Mouse (Mus musculus) spleen, postnatal 4 days (tissue): ENCODE results near the gene Cplx3.
A peak's percentile ranks its signal among the peaks of the same experiment; 100 is the strongest.

ENCODE experiments used
- DNase-seq, 2 experiments: peaks; one replicate each; pipeline ENCODE4 v3.0.0; 2022; ENCODE audit warnings: low spot score in 2 of 2

Cplx3 gene

DNA sequence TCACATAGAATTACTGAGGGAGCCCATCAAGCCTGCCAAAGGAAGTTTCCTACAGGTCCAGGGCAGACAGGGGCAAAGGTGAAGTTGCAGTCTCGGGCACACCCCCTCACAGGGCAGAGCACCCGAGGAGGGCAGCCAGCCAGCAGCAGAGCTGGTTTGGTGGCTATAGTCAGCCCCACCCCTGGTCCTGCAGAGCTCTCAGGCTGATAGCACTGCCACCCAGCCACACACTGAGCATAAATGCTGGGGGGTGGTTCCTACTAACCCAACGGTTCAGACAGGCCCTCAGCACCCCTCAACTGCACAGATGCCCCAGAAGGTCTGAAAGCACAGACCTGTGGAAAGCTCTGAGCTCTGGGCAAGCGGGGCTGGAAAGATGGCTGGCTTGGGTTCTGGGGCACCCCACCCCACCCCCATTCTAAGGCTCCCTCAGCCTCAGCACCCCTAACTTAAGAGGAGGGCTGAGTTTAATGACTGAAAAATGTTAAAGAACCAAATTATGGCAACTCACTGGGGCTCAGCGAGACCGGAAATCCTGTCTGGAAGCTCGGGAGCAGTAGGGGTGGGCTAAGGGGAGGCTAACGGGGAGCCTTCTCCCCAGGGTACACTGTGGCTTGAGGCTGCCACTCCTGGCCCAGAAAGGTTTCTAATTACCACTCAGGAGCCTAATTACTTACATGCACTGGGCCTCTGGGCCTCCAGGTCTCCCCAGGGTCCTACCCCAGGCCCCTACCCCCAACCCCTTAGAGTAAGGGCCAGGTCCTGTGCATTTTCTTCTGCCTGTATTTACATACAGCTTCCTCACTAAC is 32.8 kb upstream of the Cplx3 start:
- DNase-seq = peak; percentile 83 to 88

DNA sequence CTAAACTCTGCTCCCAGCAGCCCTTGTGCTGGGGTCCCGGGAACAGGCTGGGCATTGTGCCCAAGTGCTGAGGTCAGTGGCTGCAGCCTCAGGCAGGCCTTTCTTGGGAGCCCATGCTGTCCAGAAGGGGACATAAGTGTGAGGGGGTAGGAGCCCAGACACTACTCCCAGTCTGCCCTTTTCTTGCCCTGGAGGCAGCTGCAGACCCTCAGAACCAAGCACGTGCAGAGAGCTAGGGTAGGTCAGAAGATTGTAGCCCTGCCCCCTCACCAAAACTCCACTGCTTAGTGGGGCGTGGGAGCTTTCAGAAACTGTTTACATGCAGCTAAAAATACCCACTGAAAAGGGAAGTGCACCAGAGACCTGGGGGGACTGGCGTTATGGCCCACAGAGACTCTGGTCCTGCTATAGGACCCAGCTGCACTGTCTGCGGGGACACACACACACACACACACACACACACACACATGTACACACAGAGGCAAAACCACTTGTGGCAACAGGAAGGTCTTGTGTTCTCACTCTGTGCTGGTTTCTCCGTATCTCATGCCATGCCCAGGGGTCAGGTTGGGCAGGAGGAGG is 31.8 kb upstream of the Cplx3 start:
- DNase-seq = peak; percentile 63 to 75

DNA sequence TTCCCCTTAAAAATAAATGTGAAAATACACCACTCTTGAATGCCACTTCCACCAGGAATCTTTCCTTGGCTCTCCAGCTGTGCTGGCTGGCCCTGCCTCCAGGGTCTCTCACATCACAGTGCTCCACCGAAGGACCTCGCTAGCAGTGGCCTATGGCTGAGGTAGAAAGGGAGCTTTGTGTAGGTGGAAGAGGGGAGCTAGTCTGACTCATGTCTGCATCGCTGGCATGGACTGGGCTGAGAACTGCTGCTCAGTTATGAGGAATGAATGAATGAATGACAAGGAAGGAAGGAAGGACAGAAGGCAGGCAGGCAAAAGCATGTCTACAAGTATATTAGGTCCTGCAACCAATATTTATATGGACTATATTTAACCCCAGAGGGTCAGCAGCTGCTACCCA is 31.2 kb upstream of the Cplx3 start:
- no peak for DNase-seq

DNA sequence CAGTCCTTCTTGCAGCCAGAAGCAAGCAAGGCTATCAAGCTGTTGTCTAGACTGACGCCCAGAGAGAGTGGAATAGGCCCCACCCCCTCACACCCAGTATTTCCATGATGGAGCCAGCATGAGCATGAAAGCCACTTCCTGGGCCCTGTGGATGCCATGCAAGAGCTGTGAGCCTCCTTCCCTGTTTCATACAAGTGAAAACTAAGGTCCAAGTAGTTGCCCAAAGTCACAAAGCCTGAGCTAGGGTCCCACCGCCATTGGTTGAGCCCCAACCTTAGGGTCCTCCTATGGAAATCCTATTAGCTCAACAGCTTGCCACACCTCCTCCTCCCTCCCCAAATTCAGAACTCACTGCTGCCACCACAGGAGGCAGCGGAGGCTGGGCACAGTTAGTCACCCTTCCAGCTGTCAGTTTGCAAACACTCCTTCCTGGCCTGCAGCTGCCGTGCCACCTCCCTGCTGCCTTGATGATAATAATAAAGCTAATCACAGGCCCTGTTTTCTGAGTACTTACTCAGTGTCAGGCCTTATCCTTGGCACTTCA is 27.5 kb upstream of the Cplx3 start:
- peak; percentile 56 to 73 for DNase-seq

DNA sequence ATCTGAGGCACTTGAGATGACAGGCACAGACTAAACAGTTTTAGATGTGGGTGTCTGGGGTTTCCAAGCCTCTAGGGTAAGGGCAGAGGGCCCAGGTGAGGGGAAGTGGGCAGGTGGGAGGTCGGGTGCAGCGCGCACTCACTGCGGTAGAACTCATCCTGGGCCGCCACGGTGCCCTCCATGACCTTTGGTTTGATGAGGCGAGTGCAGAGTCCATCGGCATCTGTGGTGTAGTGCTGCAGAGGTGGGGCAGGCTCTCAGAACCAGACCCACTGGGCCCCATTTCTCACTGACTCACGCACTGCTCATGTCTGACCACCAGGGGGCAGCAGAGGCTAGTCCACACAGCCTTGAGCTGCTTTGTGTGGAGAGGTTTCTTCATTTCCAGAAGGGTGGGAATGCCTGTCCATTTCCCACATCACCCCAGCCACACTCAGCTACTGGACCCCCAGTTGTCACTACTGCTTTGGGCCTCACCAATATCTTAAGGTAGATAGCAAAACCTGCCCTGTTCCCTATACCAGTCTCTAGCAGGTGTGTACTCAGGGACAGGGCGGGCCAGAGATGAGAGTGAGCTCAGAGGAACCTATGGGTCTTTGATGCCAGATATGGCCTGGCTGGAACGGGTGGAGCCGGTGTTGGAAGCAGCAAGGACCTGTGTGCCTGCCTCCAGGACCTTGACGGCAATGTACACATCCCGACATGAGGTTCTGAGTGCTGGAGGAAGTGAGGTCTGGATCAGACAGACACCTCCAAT is 23.2 kb upstream of the Cplx3 start:
- peak; percentile 79 to 95 for DNase-seq

DNA sequence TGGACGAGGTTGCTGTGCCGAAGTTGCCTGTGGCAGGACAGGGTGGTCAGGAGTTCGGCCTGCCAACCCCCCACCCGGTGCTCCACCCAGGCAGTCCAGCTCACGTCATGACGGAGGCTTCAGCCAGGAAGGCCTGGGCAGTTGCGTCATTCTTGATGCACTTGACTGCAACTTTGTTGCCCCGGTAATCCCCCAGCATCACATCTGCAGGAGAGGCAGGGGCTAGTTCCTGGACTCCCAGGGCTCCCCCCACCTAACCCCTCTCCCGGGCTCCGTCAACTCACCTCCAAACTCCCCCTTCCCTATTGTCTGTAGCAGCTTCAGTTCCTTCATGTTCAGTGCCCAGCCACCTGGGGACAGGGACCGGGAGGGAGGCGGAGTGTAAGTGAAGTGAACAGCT is 22.6 kb upstream of the Cplx3 start:
- DNase-seq = peak in 1 of 2 experiments; percentile 67

DNA sequence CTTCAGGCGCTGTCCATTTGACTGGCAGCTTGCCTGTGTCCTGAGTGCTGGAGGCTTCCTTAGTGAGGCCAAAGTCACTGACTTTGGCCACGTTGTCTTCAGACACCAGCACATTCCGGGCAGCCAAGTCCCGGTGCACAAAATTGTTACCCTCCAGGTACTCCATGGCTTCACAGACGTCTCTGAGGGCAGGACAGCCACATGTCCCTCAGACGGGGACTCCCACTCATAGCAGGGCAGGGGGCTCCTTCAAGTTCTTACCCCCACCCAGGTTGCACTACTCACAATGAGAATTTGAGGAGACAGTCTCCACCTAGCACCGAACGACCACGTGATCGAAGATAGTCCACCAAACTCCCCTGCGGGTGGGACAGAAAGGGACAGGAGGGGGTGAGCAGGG is 21.8 kb upstream of the Cplx3 start:
- no peak for DNase-seq

DNA sequence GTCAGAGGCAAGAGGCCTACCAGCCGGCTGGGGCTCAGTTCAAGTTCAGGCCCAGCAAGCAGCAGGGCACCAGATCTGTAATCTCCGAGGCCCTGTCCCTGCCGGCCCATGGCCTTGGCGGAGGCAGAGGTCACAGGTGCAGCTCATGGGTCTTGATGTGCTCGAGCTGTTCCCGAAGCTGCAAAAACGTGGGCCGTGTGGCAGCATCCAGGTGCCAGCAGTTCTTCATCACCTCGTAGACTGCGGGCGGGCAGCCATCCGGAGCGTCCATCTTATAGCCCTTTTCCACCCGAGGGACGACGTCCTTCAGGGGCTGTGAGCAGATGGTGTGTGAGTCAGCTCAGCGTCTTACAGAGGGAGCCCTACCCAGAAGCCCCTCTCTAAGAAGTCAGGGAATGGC is 21.1 kb upstream of the Cplx3 start:
- no peak for DNase-seq

DNA sequence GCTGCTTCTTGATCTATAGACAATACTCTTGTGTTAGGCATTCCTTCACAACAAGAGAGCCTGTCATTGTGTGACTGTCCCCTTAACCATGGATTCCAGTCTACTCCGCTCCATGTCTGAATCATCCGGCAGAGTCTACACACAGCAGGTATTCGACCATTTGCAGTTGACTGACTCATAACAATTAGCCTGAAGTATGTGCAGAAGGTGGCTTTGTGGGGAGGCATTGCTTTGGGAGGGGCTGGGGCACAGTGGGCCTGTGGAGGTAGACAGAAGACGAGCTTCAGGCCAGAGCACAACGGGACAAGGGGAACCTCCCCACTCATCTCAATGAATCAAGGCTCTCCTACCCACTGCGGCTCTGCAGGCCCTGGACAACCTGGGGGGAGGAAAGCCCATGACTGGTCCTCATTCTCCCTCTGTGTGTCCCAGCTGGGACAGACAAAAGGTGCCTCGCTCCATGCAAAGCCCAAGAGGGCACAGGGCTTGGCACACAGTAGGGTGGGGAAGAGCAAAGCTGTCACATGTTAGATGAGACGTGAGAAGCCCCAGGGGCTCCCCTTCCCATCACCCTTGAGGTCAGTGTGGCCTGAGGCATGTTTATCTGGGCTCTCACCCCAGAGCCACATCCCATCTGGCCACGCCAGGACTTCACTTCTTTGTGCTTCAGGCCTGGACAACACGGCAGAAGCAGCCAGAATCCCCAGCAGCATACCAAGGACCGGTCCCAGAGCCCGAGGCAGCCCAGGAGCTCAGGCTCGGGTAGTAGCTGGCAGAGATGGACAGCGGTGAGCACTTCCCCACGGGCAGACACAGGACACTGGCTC is 19.8 kb upstream of the Cplx3 start:
- DNase-seq = no peak

DNA sequence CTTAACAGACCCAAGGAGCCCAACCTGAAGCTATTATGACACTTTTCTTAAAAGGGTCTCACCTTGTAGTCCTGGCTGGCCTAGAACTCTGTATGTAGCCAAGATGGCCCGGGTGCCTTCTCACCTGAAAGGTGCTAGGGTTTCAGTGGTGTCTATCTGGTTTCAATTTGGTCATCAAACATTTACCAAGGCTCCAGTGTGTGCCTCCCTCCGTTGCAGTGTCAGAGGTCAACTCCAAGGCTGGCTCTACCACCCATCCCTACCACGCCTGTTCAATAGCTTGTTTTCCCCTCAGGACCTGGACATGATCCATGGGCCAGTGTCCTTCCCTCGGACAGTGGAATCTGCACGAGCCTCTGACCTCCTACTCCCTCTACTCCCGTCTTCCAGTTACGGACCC is 18.2 kb upstream of the Cplx3 start:
- no peak for DNase-seq

DNA sequence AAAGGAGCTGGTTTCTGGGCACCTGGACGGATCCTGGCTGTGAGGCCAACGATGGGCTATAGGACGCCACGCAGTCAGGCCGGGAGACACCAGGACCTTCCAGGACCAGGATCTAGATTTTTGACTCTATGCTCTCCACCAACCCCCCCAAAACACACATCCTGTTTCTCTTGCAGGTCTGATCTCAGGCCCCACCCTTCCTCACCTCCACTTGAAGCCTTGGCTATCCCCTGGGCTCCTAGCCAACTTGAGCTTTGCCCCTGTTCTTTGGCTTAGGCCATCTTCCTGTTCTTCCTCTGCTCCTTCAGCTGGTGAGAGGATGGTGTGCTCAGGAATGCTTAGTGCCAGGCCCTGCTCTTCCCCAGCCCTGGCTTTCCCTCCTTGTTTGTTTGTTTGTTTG is 14.6 kb upstream of the Cplx3 start, which contains the start of gene Lman1l:
TSS of gene Lman1l (minus strand) at position 101 of the 400 bp plus-strand sequence.
- DNase-seq = no peak

DNA sequence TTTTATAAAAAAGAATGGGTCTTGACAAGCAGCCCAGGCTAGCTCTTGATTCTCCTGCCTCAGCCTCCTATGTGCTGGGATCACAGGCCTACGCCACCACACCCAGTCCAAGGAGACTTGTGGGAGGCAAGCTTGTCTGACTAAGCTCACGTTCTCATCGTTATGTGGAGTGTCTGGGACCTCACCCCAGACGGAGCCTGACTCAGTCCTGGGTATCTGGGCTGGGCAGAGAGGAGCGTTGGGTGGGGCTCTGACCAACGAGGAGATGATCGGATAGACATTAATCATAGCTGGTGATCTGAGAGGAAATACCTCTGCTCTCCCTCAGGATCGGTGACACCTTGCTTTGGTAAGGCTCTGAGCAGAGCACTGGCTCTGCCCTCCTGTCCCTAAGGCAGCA is 12.8 kb upstream of the Cplx3 start:
- no peak for DNase-seq

DNA sequence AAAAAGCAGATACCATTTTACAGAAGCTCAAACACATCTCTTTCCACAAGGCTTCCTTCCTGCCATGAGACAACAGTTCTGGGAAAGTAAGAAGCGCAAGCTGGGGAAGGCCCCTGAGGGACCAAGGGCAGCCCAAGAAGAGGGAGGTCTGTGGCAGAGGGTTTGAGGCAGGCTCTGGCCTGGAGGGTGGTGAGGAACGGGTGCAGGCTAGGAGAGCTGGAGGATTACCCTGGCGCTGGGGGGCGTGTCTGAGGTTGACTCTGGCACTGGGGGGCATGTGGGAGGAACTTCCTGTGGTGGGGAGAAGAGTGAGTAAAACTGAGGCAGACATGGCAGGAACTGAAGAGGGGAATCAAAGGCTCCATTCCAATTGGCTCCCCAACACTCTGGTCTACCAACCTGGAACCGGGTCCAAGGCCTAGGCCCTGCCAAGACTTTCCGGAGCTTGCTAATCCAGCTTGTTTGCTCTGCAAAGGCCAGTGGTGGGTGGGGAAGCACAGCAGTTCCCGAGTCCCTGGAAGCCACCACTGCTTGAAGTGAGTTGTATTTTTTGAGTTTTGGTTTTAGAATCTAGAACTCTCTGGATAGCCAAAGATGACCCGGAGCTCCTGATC is 11.6 kb upstream of the Cplx3 start:
- DNase-seq = no peak

DNA sequence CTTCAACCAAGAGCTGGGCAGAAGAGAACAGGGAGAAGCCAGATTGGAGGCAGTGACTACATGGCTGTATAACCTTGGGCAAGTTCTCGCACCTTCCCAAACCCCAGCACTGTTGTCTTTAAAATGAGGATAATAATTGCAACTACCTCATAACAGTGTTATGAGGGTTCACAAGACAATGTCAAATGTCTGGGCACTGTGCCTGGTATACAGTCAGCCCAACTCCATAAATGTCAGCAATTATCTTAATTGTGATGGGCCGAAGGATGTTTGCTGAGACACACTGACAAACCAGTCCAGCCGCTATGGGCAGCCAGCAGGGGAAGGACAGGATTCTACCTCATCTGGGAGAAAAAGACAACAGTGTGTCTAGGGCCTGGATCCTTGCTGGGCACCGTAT is 8.7 kb upstream of the Cplx3 start:
- no peak for DNase-seq

DNA sequence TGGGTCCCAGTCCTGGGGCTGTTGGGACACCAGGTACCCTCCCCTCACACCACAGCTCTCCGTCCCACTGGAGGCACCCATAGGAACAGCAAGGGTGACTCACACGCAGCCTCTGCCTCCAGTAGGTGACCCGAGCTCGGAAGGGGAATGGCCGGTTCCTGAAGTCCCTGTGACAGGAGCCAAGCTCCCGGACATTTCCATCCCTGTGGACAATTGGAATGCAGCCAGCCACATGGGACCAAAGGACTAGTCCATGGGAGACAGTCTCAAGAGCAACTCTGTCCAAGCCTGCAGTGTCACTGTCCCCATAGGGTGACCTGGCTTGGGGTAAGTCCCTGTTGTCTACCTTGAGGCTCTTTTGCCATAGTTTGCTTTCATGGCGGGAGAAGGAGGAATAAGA is 7.9 kb upstream of the Cplx3 start:
- no peak for DNase-seq

DNA sequence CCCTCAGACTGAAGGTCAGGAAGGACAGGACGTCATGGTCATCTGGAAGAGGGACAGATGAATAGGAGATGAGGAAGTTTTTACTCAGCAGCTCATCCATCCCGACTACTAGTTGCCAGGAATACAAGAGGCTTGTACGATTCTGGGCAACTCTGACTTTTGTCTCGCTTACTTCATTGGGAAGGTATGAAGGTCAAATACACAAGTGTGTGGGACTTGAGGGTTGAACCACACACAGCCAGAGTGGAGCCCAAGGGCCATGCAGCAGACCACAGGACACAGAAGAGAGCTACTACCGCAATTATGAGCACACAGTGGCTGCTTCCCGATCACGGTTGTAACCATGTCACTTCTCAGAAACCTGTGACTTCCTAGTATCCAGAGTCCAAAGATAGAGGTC is 6.5 kb upstream of the Cplx3 start:
- no peak for DNase-seq

DNA sequence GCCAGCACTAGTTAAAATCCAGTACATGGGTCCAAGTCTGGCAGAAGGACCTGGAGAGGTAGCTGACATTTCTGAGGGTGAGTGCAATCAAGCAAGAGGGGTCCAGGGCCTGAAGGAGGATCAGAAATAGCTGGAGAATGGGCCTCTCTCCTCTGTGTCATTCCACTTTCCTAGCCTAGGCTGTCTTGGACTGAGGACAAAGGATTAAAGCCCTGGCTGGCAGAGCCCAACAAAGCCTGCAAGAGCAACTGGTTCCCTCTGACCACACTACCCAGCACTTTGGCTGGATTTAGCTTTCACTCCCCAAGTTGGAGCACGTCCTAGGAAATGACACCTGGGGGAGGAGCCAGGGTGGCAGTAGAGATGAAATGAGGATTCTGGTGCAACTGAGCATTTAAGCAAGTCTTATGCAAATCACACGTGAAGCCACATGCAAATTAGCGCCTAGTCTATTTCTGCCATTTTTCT is 4.3 kb upstream of the Cplx3 start:
- no peak for DNase-seq

DNA sequence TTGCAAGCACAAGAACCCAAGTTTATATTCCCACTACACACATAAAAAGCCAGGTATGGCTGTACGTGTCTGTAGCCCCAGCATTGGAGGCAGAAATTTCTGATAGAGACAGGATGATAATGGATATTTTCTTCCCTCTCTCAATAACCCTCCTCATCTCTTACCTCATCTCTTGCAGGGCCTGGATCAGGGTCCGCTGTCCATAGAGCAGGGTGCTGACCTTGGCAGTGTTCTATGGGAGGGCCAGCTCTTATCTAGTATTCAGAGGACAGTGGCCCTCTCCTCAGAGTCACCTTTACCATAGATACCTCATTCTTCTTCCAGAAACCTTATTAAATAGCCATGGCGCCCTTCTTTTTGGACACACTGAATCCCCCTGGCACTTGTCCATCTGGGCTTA is 3.7 kb upstream of the Cplx3 start:
- no peak for DNase-seq

DNA sequence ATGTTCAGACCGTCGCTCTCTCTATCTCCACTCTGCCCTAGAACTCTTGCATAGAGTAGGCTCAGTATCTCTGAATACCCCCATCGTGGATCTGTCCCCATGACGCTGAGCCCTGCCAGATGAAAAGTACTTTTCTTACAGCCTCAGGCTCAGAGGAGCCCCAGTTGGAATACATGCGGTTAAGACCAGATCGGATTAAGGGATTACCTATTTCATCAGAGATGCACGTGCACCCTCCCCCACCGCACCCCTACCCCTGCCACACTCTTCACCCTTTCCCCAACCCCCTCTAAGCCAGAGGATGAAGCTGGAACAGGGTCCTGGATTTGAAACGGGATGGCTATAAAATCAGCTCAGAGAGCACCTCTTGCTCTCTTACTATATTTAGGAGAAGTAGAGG is 578 bp downstream of the Cplx3 start:
- DNase-seq = no peak

DNA sequence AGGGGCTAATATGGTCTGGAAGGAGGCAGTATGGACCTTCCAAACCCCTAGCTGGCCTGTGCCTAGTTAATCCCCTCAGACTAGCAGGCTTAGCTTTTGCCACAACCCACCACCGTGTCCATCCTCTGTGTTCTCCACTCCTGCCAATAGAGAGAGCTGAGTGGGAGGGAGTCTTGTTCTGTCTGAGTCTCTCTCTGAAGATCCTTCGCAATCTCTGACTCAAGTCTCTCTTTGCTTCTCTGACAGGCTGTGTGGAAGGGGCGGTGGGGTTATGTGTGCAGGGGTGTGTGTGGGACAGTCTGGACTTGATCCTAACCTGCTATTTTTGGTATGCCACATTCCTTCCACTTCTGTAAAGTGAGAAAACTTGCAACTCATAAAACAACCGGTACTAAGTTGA is 1.2 kb downstream of the Cplx3 start:
- no peak for DNase-seq

DNA sequence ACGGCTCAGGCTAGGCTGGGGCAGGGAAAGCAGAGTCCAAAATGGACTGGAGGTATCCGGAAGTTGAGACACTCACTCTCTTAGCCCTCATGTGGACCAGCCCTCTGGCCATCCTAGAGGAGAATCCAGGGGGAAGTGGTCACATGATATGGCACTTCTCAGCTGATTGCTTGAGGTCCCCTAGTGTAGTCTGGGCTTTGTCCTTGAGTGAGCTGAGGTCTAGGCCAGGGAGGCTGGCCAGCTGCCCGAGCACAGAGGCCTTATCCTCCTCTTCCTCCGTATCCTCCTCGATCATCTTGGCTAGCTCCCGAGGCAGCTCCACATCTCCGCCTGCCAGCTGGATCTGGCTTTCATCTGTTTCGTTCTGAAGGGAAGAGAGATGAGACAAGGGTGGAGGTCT is 4.0 kb downstream of the Cplx3 start:
- no peak for DNase-seq
